Mouse (Mus musculus) megakaryocyte, embryonic 14.5 days (primary cell): ENCODE data around the gene Tepp.

Experiments used
- FLI1 ChIP-seq: IDR thresholded peaks from 2 replicates; pipeline ENCODE4 v1.6.1; 2012; ENCODE audit warnings: low read length, inconsistent platforms, mixed read lengths
- GATA1 ChIP-seq: IDR thresholded peaks from 3 replicates; pipeline ENCODE4 v1.6.1; 2012; ENCODE audit warnings: mixed read lengths, low read length, inconsistent platforms, borderline replicate concordance

DNA sequence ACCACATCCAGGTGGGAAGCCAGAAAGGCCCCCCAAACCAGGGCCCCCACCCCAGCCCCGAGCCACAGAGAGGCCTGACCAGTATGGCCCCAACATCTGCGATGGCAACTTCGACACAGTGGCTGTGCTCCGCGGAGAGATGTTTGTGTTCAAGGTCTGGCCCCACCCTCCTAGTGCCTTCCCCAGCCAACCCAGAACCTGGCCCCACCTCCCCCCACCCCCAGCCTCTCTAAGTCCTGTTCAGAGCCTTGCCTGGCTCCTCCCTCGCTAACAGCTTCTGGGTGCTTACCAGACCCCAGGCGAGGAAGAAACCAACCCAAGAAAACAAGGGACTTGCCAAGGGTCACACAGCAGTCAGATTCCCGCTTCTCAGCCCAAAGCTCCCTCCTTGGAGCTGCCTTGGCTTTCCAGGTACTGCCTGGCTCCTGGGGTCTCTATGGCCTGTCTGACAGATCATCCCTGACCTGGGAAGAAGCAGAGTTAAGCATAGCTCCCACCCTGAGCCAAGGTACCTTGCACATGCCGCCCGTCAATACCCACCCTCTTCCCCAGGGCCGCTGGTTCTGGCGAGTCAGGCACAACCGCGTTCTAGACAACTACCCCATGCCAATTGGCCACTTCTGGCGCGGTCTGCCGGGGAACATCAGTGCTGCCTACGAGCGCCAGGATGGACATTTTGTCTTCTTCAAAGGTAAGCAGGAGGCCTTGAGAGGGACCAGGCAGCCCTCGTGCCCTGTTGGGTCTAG, 59.4 kb downstream of the Tepp start:
- TF ChIP-seq GATA1 = no peak
- TF ChIP-seq FLI1 = no peak
